Mouse (Mus musculus): ENCODE results near the gene Noc4l.

- TF ChIP-seq CTCF (IDR thresholded peaks at IDR 0.05; ENCODE audit: borderline replicate concordance, insufficient read depth, low read length) (no peak), POLR2A (IDR thresholded peaks at IDR 0.05; ENCODE audit: low read depth, low read length) (no peak)
Observed at GRCm38 (mm10) chr5:110638306-110639074, 14.7 kb downstream of the Noc4l start.

Data from embryonic fibroblast, embryonic 13.5 days (primary cell).